Mouse (Mus musculus) neural tube, embryonic 14.5 days (tissue): Measurements from ENCODE around the gene Kbtbd12. TPM values are rescaled to one million over a fixed set of nuclear protein-coding genes. Genes with fewer than 3 reads are reported as not detected.

Experiments
- ATAC-seq: fragments of 200-750 bp; cut with Nextera tagmentation; 2 replicates; pipeline ENCODE4 v1.8.0; 2017; ENCODE audit warnings: low read depth, mild to moderate bottlenecking, moderate TSS enrichment, moderate library complexity
- H3K27ac ChIP-seq: fragments of 300-500 bp; sonication (generic); 2 replicates; pipeline ENCODE4 v1.5.1; 2014; ENCODE audit warnings: low read depth, mild to moderate bottlenecking, control low read depth, low read length, moderate library complexity, mixed read lengths
- H3K27me3 ChIP-seq: fragments of 300-500 bp; sonication (generic); 2 replicates; pipeline ENCODE4 v1.6.1; 2014; ENCODE audit warnings: low read length; ENCODE audit not compliant: control insufficient read depth, insufficient read depth
- H3K36me3 ChIP-seq: fragments of 300-500 bp; sonication (generic); 2 replicates; pipeline ENCODE4 v1.6.1; 2014; ENCODE audit warnings: low read length, mixed read lengths; ENCODE audit not compliant: control insufficient read depth, insufficient read depth
- H3K4me1 ChIP-seq: fragments of 300-500 bp; sonication (generic); 2 replicates; pipeline ENCODE4 v1.6.1; 2014; ENCODE audit warnings: low read length; ENCODE audit not compliant: control insufficient read depth, insufficient read depth
- H3K4me2 ChIP-seq: fragments of 300-500 bp; sonication (generic); 2 replicates; pipeline ENCODE4 v1.6.1; 2014; ENCODE audit warnings: mild to moderate bottlenecking, low read depth, low read length, control low read depth
- H3K4me3 ChIP-seq: fragments of 300-500 bp; sonication (generic); 2 replicates; pipeline ENCODE4 v1.5.1; 2014; ENCODE audit warnings: low read depth, low read length, control low read depth, mixed read lengths
- H3K9ac ChIP-seq: fragments of 300-500 bp; sonication (generic); replicated peaks from 2 replicates; pipeline ENCODE4 v1.6.1; 2014; ENCODE audit warnings: low read depth, mild to moderate bottlenecking, control low read depth, low read length, mixed read lengths
- H3K9me3 ChIP-seq: fragments of 300-500 bp; sonication (generic); 2 replicates; pipeline ENCODE4 v1.6.1; 2016; ENCODE audit warnings: low read length; ENCODE audit not compliant: control insufficient read depth
- WGBS: fragments of 180-500 bp; shearing (Covaris S2); extraction: QIAGEN DNeasy Blood & Tissue Kit; methylation state at CpG from one replicate; pipeline ENCODE4 v1.1.7; 2014; 5-methylcytosine and 5-hydroxymethylcytosine counted together
- polyA plus RNA-seq: library from polyadenylated mRNA; unstranded; fragments of >200 nt; fragmentation: Nextera tagmentation; extraction: Ambion mirVana; gene quantifications from 2 replicates; pipeline ENCODE4 v1.2.1, GENCODE M21; 2014

Gene Kbtbd12
- polyA plus RNA-seq, 1 experiment from 2014 or later: 0.55 TPM

DNA sequence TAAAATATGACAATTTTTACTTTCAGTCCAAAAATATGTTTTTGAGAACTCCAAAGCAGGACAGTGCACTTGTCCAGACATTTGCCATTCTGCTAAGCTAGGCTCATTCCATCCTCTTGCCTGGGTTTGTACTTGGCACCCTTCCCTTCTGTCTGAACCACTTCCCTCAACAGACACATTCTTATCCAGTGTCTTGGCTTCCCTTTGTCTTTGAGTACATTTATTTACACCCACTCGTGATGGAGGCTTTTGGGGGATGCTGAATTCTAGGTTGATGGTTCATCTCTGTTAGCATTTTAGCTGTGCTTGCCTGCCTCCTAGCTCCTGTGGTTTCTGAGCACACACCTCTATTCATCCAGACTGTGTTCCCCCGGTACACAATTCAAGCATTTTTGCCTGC, 31.3 kb downstream of the Kbtbd12 start:
- Histone ChIP-seq H3K27me3 (no peaks in the 10 kb centered on the region), H3K4me3 (no peak overlapping the region), H3K4me2 (no peak overlapping the region), H3K36me3 (no peaks in the 10 kb centered on the region), H3K27ac (no peak overlapping the region), H3K4me1 (no peaks in the 10 kb centered on the region), H3K9ac (no peak overlapping the region), H3K9me3 (no peaks in the 10 kb centered on the region)
- ATAC-seq: no peak
- 69% methylated on average over 2 of the region's 2 CpGs for WGBS

DNA sequence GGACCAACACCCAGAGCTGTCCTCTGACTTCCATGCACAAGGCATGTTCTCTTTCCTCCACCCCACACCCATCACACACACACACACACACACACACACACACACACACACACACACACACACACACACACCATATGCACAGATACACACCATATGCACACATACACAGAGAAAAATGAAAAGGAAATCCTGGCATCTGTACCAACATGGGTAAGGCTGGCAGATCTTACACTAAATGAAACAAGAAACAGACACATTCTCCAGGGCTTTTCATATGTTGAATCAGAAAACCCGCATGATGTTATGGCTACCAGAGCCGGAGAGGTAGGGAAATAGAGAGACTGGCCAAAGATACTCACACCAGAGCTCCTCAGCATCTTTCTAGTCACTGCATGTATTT, 32.0 kb downstream of the Kbtbd12 start:
- Histone ChIP-seq H3K9me3 (no peaks in the 10 kb centered on the region), H3K9ac (no peak overlapping the region), H3K27me3 (no peaks in the 10 kb centered on the region), H3K4me3 (no peak overlapping the region), H3K36me3 (no peaks in the 10 kb centered on the region), H3K4me2 (no peak overlapping the region), H3K4me1 (no peaks in the 10 kb centered on the region), H3K27ac (no peak overlapping the region)
- no peak for ATAC-seq
- 98% methylated on average over 2 of the region's 2 CpGs for WGBS

DNA sequence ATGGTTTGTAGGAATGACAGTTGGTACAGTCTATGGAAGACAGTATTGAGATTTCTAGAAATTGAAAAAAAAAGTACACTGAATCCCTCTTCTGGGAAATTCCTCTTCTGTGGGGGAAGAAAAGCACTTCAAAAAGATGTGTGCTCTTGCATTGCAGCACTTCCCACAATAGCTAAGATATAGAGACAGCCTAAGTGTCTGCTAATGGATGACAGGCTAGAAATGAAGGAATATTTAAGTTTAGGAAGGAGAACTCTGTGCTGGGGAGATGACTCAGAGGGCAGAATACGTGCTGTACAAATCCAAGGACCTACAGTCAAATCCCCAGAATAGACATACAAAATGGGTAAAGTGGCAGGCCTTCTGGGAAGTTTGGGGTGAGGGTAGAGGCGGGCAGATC, 32.5 kb downstream of the Kbtbd12 start:
- Histone ChIP-seq H3K4me3 (no peak overlapping the region), H3K4me2 (no peak overlapping the region), H3K4me1 (no peaks in the 10 kb centered on the region), H3K9me3 (no peaks in the 10 kb centered on the region), H3K27me3 (no peaks in the 10 kb centered on the region), H3K9ac (no peak overlapping the region), H3K36me3 (no peaks in the 10 kb centered on the region), H3K27ac (no peak overlapping the region)
- ATAC-seq: no peak
- 83% methylated on average over 2 of the region's 2 CpGs for WGBS

DNA sequence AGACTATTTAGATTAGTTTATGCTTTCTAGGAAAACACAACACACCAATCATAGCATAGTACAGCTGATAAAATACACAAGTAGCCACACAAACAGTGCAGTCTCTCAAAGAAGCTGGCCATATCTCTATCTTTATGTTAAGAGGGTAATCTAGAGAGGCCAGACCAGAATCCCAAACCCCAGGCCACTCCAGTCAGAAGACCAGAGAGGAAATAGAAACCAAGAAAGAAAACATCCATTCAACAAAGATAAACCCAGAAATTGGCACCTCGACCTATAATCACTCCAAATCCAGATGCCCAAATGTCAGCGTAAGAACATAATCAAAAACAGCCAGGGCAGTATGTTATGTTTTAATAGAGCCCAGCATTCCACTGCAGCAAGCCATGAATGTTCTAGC, 41.6 kb downstream of the Kbtbd12 start:
- Histone ChIP-seq H3K4me2 (no peak overlapping the region), H3K9ac (no peak overlapping the region), H3K9me3 (no peaks in the 10 kb centered on the region), H3K4me3 (no peak overlapping the region), H3K4me1 (no peaks in the 10 kb centered on the region), H3K27ac (no peak overlapping the region), H3K27me3 (no peaks in the 10 kb centered on the region), H3K36me3 (no peaks in the 10 kb centered on the region)
- no peak for ATAC-seq
- WGBS: 95% methylated on average over 2 of the region's 2 CpGs

DNA sequence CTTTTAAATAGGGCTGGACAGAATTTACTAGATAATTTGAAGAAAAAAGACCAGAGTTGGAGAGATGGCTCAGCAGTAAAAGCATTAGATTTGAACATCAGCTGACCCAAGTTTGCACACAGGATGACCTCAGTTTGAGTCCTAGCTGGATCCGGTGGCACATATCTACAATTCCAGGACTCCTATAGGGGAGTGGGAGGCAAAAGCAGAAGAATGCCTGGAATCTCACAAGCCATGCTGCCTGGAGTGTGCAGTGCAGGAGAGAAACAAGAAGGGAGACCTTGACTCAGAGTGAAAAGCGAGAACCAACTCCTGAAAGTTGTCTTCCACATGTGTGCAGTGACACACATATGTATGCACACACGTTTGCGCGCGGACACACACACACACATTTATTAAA, 45.4 kb downstream of the Kbtbd12 start:
- Histone ChIP-seq H3K4me1 (no peaks in the 10 kb centered on the region), H3K9ac (no peak overlapping the region), H3K4me2 (no peak overlapping the region), H3K27me3 (no peaks in the 10 kb centered on the region), H3K27ac (no peak overlapping the region), H3K4me3 (no peak overlapping the region), H3K36me3 (no peaks in the 10 kb centered on the region), H3K9me3 (no peaks in the 10 kb centered on the region)
- ATAC-seq: no peak
- 91% methylated on average over 6 of the region's 6 CpGs for WGBS

DNA sequence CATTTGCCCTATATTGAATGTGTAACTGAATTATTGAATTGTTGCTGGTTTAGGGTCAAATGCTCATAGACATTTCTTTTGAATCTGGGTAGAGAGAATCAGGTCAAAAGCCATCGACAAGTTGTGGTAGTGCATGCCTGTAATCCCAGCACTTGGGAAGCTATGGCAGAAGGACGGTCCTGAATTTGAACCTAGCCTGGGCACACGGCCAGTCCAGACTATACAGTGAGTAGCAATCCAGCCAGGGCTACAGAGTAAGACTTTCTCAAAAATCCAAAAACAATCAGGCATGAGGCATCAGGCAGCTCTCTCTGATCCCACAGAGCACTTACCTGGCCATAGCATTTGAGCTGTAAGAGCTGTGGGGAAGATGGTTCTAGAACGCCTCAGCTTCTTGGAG, 47.5 kb downstream of the Kbtbd12 start:
- H3K27me3 ChIP-seq: no peaks in the 10 kb centered on the region
- H3K27ac ChIP-seq: no peak overlapping the region
- H3K36me3 ChIP-seq: no peaks in the 10 kb centered on the region
- no peaks in the 10 kb centered on the region for H3K4me1 ChIP-seq
- no peak for ATAC-seq
- no peak overlapping the region for H3K4me2 ChIP-seq
- WGBS: 85% methylated on average over 4 of the region's 4 CpGs
- H3K4me3 ChIP-seq: no peak overlapping the region
- no peaks in the 10 kb centered on the region for H3K9me3 ChIP-seq
- H3K9ac ChIP-seq: no peak overlapping the region

DNA sequence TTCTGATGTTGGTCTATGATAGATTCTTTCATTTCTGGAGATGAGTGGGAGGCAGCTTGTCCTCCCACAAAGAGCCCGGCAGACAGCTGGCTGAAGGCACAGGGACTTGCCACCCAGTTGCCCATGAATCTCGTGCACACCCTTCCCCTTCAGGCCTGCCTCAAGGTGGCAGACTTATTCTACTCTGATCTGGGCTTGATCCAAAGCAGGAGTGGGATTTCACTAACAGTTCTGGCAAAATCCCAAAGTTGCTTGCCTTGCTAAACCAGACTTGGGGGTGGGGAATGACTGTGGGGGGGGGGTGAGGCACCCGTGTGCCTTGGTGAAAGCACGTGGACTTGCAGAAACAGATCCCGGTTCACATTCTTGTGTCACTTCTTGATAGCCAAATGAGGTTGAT, 48.2 kb downstream of the Kbtbd12 start:
- WGBS: 19% methylated on average over 5 of the region's 5 CpGs
- peak; percentile 79; the same call in 1 of the 2 replicates for ATAC-seq
- Histone ChIP-seq H3K9me3 (no peaks in the 10 kb centered on the region), H3K27ac (no peak overlapping the region), H3K4me3 (no peak overlapping the region), H3K4me1 (no peaks in the 10 kb centered on the region), H3K27me3 (no peaks in the 10 kb centered on the region), H3K36me3 (no peaks in the 10 kb centered on the region), H3K4me2 (no peak overlapping the region), H3K9ac (no peak overlapping the region)

DNA sequence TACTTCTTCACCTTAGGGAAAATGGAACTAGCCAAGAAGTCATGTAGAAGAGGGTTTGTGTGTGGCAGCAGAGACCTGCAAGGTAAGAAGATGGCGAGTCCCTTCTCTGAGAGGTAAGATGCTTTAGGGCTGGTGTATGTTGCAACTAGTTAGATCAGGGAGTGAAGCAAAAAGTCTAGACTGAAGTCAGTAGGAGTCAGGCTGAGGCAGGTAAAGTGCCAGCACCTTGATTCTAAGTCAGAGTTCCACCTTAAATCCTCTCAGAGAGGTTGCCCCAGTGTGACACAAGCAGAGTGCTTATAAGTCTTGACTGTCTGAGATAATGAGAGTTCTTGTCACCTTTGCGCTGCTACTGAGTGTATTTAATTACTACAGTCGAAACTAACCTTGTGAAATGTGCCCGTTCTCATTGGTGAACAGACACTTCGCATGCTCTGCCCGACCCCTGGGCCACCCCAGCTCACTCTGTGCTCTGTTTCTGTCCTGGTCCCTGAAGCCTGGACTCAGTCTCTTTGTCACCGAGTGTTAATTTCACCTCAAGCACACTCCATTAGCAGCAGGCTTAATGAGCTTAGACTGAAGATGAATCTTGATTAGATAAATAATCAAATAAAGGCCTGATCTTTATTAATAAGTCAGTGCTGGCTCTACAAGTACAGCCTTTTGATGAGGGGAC, 49.0 kb downstream of the Kbtbd12 start:
- Histone ChIP-seq H3K4me1 (no peaks in the 10 kb centered on the region), H3K9ac (no peak overlapping the region), H3K9me3 (no peaks in the 10 kb centered on the region), H3K4me3 (no peak overlapping the region), H3K4me2 (no peak overlapping the region), H3K27me3 (no peaks in the 10 kb centered on the region), H3K27ac (no peak overlapping the region), H3K36me3 (no peaks in the 10 kb centered on the region)
- 75% methylated on average over 7 of the region's 7 CpGs for WGBS
- no peak for ATAC-seq

DNA sequence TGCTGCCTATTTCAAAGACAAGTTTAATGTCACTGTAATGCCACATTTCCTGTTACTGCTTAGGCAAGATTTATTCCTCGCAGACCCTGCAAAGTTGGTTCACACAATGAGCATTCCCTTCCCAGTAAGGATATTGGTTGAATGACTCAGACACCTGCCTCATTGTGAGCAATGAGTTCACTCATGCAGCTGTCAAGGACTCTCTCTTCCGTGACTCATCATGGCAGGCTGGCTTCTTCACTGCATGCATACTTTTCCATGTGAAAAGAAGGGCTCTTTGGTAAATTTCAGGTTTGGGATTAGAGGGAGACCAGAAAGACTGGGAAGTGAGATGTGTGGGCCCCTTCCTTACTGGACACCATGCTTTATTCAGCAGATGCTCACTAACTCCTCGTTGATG, 50.7 kb downstream of the Kbtbd12 start:
- no peaks in the 10 kb centered on the region for H3K36me3 ChIP-seq
- no peak overlapping the region for H3K9ac ChIP-seq
- no peaks in the 10 kb centered on the region for H3K27me3 ChIP-seq
- H3K4me2 ChIP-seq: no peak overlapping the region
- no peak overlapping the region for H3K27ac ChIP-seq
- ATAC-seq: no peak
- H3K4me3 ChIP-seq: no peak overlapping the region
- no peaks in the 10 kb centered on the region for H3K4me1 ChIP-seq
- 85% methylated on average over 3 of the region's 3 CpGs for WGBS
- H3K9me3 ChIP-seq: no peaks in the 10 kb centered on the region
